Mouse (Mus musculus) B cell, adult 67 days (primary cell): ENCODE results near the gene Psip1. TPM values are rescaled to one million over a fixed set of nuclear protein-coding genes. Genes with fewer than 3 reads are reported as not detected.

Experiments
- total RNA-seq, 2 experiments: library from RNA; stranded (reverse); gene quantifications; 4 replicates each; pipeline ENCODE4 v1.2.4; 2023

Psip1 gene
- 10 to 100 TPM; 67.1 to 70.5 TPM for total RNA-seq

DNA sequence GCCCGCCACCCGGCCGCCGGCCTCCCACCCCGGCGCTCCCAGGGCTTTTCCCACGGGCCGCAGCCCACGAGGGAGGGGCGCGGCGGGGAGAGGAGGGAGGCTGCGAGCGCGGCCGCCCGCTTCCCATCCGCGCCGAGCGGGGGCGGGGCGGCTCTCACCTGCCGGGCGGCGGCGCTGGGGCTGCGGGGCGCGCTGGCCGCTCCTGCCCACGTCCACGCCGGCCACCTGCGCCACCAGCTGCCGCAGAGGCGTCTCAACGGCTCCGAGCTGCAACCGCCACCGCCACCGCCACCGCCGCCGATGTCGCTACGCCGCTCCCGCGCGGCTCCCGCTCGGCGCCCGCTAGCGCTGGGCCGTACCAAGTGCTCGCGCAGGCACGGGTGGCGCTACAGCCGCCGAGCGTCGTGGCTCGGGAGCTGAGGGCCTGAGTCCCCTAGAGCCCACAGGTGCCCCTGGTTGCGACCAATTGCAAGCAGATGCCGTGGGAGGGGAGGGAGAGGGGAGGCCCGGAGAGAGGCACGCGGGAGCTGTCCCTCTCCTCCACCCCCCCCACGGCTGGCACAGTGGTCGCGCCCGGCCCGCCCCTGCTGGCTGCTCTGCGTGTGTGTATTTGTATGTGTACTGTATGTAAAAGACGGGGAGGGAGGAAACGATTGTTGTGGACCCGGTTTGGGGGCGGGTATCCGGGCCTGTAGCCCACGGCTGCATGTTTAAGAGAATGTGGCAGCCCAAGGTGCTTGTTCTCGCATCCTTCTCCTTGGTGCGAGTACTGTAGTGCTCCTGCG, at the start of gene Psip1:
Psip1 (minus strand) TSS at position 343 of the 785 bp plus-strand sequence.

DNA sequence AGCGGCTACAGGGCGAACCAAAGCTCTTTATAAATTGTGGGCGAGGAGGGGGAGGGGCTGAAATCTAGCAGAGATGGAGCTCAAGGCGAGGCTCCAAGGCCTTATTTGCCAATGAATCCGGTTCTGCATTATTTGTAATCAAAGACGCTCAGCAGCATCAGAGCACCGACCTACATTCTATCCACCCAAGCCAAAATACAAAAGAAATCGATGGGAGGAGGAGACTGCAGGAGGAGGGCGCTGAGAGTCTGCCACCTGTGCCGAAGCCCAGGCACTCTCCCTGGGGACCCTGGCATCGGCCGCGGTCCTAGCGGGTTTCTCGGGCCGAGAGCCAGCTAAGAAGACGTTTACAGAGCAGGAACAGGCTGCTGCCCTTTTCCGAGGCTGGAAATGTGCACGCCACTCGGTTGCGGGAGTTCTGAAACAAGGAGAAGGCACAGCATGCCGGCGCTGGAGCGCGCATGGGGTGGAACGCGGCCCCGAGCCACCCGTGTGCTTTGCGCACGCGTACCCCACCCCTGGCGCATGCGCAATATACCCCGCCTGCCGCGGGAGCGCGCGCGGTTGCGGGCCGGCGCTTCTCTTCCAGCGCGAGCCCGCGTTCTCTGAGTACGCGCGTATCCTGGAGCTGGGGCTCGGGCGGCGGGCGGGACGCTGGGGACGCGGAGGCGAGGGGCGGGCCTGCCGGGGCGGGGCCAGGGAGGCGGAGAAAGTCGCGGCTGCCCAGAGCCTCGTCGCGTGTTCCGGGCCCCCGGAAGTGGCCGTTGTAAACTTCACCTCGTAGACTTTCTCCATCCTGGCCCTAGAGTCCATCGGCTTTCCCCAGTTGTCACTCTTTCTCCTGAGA, 38.8 kb upstream of the Psip1 start, which contains the start of gene Ccdc171:
Ccdc171 (plus strand) TSS at position 703 of the 847 bp plus-strand sequence.

DNA sequence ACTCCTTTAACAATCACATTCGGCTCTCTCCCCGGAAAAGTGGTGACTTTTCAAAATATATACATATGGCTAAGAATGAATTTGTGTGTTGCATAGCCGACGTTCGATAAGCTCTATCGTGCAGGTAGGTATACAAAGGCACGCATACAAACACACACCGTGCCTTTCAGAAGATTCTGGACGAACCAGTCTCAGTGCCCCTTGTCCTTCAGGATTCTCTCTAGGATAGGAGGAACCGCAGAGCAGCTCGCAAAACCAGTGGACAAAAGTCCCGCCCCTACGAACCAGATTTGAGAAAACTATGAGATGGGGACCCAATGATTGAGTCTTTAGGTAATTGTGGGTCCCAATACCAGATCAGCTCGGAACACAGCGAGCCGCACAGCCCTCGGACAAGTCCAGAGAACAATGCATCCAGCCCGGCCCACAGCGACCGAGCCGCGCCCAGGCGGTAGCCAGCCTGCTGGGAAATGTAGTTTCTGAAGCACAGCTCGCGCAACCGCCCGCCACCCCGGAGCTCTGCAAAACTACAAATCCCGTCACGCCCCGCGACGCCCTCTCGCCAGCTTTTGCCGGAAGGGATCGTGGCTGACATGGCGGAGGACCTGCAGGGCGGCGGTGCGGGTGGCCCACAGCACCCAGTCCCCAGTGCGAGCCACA, 69.0 kb downstream of the Psip1 start, which contains the start of gene Snapc3:
Snapc3 (plus strand) TSS at position 565 of the 660 bp plus-strand sequence.

Other genes starting within 250 kb of the Psip1 start
- gene Ttc39b, start 162.2 kb downstream of the Psip1 start, total RNA-seq: 10 to 100 TPM; 30.1 to 33.2 TPM
- 10 to 100 TPM; 45.6 to 46.4 TPM for gene Snapc3, start 68.7 kb downstream of the Psip1 start, total RNA-seq
- gene Ccdc171, start 39.1 kb upstream of the Psip1 start, total RNA-seq: 10 to 100 TPM; 10.1 to 12.6 TPM